Mouse (Mus musculus): ENCODE measurements around the gene Emx1. TPM values are rescaled to one million over a fixed set of nuclear protein-coding genes. Genes with fewer than 3 reads are reported as not detected.

Gene Emx1
- total RNA-seq, 2 experiments from 2014 or later: not detected

GRCm38 (mm10) chr6:85193381-85194318 lies 6.4 kb downstream of the Emx1 start:
- Histone ChIP-seq H3K4me3 (no peak overlapping the region), H3K27ac (no peak overlapping the region)
- TF ChIP-seq CTCF (IDR thresholded peaks at IDR 0.05): no peak
- no peak for DNase-seq
- intact Hi-C loops (cut with DNase I): no loop called here

GRCm38 (mm10) chr6:85197951-85198350 lies 10.7 kb downstream of the Emx1 start:
- Histone ChIP-seq H3K27ac (no peak overlapping the region), H3K4me3 (no peak overlapping the region)
- no peak for DNase-seq
- TF ChIP-seq CTCF (IDR thresholded peaks at IDR 0.05): no peak
- intact Hi-C loops (cut with DNase I): no loop called here

DNA sequence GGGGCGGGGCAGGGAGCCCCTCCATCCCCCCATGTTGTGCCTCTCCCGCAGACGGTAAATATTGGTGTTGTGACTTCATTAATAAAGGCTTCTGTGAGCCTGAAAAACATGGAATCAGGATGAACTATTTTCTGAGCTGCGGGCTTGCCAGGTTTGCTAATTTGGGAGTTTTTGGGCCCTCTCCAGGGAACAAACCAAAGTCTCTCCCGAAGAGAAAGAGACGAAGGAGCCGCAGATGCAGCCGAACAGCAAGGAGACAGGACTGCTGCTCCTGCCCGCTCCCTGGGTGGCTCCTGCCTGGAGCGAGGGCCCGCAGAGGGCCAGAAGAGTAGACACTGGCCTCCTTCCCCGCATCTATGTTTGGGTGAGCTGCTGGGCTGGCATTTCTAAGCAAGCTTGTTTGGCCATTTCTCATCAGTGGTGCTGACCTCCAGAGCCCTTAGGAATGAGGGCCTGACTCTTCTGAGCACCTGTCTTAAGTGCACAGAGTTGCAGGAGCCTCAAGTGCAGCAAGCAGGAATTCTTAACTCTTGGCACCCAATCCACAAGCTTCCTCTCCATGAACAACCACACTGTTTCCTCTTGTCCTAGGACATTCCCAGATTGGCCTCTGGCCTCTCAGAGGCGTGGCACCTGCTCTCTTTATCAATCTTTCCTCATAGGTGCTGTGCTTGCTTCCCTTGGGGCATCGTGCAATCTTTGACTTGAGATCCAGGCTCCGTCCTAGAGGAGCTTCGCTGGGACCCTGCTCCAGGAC lies 19.1 kb downstream of the Emx1 start:
- intact Hi-C loops (cut with DNase I): no loop called here
- no peak overlapping the region for H3K27ac ChIP-seq
- TF ChIP-seq CTCF (IDR thresholded peaks at IDR 0.05): no peak

DNA sequence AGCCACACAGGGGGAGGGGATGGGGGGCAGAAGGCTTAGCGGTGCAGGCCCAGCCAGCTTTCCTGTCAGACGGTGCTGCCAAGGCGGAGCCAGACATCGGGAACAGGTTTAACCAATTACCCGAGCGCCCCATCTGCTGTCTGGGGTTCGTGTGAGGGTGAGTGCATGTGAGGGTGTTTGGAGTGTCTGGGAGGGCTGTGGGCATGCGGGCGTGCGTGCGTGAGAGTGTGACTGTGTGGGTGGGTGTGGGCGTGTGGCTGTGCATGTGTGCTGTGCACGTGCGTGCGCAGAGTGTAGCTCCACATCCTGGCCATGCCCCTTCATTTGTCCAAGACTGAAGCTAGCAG lies 19.7 kb downstream of the Emx1 start:
- H3K27ac ChIP-seq: no peak overlapping the region
- intact Hi-C loops (cut with DNase I): no loop called here
- TF ChIP-seq CTCF (IDR thresholded peaks at IDR 0.05): no peak

More for the DNA sequence above, 19.1 kb downstream of the Emx1 start:
- no peak overlapping the region for H3K4me3 ChIP-seq
- DNase-seq: no peak

DNA sequence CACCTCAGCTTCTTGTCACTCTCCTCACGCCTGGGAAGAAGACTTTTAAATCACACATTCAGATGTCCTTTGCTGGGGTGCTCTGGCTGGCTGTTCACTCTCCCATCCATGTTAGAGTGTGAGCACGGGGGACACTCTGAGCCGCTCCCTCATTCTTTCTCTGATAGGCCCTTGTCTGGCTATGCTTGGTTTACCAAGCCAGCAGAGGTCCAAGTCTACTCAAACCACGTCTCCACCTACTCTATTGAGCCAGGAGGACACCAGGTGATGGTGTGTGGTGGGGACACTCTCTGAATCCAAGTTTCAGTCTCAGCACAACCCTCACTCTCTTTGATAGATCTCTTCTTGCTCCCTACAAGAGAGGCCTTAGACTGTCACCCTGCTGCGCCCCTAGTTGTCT lies 20.1 kb downstream of the Emx1 start:
- intact Hi-C loops (cut with DNase I): no loop called here
- DNase-seq: no peak
- H3K27ac ChIP-seq: no peak overlapping the region
- H3K4me3 ChIP-seq: no peak overlapping the region
- TF ChIP-seq CTCF (IDR thresholded peaks at IDR 0.05): no peak

More for the DNA sequence above, 19.7 kb downstream of the Emx1 start:
- DNase-seq: no peak
- no peak overlapping the region for H3K4me3 ChIP-seq

- Histone ChIP-seq H3K27ac (no peak overlapping the region), H3K4me3 (no peak overlapping the region)
- no peak for TF ChIP-seq CTCF (IDR thresholded peaks at IDR 0.05)
- intact Hi-C loops (cut with DNase I): no loop called here
- no peak for DNase-seq
Measured at GRCm38 (mm10) chr6:85209226-85209967, 22.2 kb downstream of the Emx1 start.

GRCm38 (mm10) chr6:85210686-85211085 lies 23.4 kb downstream of the Emx1 start:
- intact Hi-C loops (cut with DNase I): no loop called here
- DNase-seq: no peak
- Histone ChIP-seq H3K4me3 (no peak overlapping the region), H3K27ac (no peak overlapping the region)
- TF ChIP-seq CTCF (IDR thresholded peaks at IDR 0.05): no peak

DNA sequence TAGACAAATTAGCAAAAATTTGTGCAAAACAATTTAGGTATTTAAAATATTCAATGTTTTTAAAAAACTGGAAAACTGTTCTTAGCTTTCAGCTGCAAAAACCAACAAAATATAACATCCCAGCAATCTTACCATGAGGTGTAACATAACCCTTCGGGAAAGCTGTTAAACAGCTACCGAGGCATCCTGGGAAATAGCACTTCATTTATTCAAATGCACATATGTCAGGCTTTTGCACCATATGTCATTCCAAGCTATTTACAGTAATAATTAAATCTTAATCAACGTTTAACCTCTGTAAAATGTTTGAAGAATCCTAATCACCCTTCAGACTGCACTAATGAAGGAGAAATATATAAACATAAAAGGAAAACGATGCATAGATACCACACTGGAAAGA lies 31.0 kb downstream of the Emx1 start:
- Histone ChIP-seq H3K4me3 (no peak overlapping the region), H3K27ac (no peak overlapping the region)
- no peak for DNase-seq
- no peak for TF ChIP-seq CTCF (IDR thresholded peaks at IDR 0.05)
- intact Hi-C loops (cut with DNase I): no loop called here

DNA sequence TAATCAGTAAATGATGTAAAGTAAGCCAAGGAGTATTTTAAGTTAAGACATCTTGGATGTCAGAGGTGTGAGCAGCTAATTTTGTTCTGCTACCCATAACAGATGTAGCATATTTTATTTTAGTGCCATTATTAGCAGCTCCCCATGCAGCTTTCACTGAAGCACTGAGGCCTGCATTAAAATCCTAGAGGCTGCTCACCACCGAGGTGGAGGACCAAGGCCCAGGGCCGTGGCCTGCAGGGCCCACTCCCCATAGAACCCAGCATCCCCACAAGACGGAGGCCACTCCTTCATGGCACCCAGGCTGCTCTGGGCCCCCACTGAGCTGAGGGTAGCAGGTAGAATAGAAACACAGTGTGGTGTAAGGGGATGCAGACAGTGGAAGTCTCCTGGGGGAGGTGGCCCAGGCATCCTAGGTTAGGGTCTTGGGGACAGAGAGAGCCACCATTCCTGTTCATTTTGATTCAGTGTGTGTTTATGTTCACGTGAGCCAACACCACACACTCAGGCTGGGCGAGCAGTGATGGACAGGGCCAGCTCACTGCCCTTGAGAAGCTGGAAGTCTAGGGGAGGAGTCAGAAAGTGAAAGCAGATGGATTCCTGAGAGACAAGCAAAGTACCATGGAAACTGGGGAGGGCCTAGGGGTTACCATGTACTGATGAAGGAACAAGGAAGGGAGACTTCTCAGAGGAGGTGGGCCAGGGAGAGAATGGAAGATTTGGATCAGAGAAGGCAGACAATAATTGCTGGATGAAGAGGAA lies 31.6 kb downstream of the Emx1 start:
- intact Hi-C loops (cut with DNase I): no loop called here
- no peak for DNase-seq
- Histone ChIP-seq H3K27ac (no peak overlapping the region), H3K4me3 (no peak overlapping the region)
- no peak for TF ChIP-seq CTCF (IDR thresholded peaks at IDR 0.05)

DNA sequence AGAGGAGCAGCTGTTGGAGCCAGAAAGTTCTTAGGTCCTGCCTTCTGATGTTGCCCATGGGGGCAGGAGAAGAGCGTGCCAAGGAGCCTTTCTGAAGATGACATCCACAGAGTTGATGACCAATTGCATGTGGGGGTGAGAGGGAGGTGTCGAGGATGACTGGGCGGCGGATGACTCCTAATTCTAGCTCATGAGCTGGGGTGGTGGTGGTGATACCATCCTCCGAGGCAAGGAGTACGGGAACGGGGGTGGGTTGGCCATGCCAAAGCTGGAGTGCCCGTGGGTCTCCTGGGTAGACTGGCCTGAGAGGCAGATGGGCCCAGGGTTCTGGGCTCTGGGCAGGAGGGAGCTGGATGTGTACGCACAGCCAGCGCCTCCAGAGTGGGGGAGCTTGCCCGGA lies 32.5 kb downstream of the Emx1 start:
- no peak for TF ChIP-seq CTCF (IDR thresholded peaks at IDR 0.05)
- intact Hi-C loops (cut with DNase I): no loop called here

DNA sequence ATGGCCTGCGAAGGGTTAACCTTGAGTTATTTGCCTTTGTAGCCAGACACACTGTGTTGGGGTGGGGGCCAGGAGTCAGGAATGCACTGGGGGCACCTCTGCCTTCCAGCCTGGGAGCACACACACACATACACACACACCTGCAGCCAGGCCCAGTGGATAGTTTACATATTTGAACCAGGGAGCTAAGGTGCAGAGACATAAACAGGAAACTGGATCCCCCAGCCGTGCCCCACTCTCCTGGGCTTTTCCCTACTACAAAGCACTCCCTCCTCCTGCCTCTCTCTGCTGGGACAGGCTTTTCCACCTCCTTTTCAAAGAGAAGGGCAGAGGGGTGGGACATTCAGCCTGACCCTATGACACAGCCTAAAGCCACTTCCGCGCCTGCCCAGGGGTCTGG lies 33.7 kb downstream of the Emx1 start:
- Histone ChIP-seq H3K4me3 (no peak overlapping the region), H3K27ac (no peak overlapping the region)
- TF ChIP-seq CTCF (IDR thresholded peaks at IDR 0.05): no peak
- DNase-seq: no peak
- intact Hi-C loops (cut with DNase I): no loop called here

More for the DNA sequence above, 32.5 kb downstream of the Emx1 start:
- no peak for DNase-seq
- H3K27ac ChIP-seq: no peak overlapping the region
- no peak overlapping the region for H3K4me3 ChIP-seq

DNA sequence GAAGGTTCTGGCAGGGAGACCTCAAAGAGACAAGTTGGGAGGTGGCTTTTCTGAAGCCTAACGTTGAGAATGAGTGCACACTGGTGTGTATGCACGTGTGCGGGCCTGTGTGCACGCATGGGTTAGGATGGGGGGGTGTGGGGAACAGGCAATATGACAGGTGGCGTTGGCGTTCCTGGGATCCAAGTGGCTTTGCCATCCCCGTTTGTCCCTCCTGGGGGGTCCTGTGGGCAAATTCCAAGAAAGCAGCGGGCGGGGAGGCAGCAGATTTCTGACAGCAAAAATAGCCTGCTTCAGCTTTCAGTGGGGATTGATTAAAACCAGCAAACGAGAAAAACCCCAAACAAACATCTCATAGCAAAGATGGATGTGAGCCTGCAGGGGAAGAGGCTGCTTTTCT lies 35.3 kb downstream of the Emx1 start:
- DNase-seq: no peak
- intact Hi-C loops (cut with DNase I): no loop called here
- H3K4me3 ChIP-seq: no peak overlapping the region
- no peak overlapping the region for H3K27ac ChIP-seq
- TF ChIP-seq CTCF (IDR thresholded peaks at IDR 0.05): no peak
